Mouse (Mus musculus) T-helper 1 cell (primary cell): Measurements from ENCODE around the gene Alyref2.

Experiments
- in situ Hi-C: fragments of 300-600 bp; cut with MboI, MseI; formaldehyde crosslinking; loops from one replicate; pipeline ENCODE4 v1.15.1; 2025; ENCODE audit warnings: high pct_unique_total_duplicates

Alyref2 gene

DNA sequence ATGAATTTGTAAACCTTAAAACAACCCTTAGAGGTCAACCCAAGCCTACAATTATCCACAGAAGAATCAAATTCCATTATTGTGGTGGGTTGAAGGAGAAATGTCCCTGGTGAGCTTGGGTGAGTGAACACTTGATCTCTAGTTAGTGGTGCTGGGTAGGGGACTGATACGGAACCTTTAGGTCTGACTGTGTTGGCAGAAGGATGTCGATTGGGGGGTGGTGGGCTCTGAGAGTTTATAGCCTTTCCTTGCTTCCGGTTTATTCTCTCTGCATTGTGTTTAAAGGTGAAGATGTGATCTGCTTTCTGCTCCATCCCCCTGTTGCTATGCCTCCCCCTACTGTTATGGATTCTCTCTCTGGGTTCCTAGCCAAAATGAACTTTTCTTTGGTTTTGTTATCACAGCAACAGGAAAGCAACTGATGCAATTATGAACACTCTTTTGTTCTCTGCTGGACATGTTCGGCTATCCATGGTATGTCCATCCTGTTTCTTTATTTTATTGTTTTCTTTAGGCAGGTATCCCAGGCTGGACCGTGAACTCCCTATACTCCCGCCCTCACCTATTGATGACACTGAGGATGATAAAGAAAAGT is 2.2 kb upstream of the Alyref2 start:
- in situ Hi-C loops = no loop called here

DNA sequence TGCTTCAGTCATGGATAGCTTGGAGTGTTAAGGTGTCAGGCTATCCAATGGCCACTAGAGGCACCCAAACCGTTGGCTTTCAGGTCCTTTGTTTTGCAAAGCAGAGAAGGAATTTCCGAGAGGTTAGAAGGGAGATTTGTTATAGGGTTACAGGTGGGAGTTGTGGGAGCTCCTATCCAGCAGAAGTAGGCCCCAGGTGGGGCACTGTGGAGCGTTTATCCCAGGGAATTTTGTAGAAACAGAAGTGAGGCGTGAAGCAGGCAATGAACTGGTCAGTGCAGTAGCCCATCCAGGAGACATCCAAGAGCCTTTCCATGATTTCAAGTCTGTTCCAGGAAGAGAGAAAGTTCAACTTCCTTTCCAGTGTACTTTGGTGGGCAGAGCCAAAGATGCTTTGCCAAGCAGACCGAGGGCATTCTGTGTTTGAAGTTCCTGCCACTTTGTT is 1.6 kb upstream of the Alyref2 start:
- in situ Hi-C loops = no loop called here

DNA sequence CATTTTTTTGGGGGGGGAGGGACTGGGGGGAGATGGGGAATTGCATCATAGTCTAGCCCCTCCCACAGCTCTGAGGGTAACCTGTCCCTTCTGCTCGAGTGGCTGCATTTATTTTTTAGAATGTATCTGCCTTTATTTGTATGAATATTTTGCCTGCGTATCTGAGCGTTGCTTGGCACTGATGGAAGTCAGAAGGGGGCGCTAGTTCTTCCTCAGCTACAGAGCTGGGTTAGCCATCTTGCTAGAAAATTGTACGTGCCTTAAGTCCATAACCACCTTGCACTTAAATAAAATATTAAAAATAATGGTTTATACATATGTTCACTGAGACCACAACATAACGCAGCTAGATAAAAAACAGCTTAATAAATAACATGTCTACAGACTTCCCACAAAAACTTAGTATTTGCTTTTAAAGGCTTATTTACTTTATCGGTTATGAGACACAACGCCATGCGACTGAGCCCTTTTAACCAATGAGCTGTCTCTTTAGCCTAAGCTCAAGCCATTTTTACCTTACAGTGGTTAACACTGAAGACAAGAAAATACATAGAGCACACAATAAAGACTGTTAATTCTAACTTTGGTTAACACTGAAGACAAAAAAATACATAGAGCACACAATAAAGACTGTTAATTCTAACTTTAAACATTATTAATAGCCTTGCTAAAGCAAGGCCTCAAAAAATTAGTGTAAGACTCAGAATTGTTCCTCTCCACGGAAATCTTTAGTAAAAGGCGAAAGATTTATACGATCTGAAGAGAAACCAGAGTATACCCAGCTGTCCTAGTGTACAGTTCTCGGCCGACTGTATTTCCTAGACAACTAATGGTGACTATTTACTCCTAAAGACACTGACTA is 659 bp upstream of the Alyref2 start:
- in situ Hi-C loops = no loop called here

DNA sequence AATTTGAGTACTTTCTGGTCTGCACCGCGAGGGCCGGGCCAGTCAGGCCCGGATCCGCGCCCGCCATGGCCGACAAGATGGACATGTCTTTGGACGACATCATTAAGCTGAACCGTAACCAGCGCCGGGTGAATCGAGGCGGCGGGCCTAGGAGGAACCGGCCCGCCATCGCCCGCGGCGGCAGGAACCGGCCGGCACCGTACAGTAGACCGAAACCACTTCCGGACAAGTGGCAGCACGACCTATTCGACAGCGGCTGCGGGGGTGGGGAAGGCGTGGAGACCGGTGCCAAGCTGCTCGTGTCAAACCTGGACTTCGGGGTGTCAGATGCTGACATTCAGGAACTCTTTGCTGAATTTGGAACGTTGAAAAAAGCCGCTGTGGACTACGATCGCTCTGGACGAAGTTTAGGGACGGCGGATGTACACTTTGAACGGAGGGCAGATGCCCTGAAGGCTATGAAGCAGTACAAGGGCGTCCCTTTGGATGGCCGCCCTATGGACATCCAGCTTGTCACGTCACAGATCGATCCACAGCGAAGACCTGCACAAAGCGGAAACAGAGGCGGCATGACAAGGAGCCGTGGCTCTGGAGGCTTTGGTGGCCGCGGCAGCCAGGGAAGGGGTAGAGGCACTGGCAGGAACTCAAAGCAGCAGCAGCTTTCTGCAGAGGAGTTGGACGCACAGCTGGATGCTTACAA is 464 bp downstream of the Alyref2 start:
- in situ Hi-C loops = no loop called here

DNA sequence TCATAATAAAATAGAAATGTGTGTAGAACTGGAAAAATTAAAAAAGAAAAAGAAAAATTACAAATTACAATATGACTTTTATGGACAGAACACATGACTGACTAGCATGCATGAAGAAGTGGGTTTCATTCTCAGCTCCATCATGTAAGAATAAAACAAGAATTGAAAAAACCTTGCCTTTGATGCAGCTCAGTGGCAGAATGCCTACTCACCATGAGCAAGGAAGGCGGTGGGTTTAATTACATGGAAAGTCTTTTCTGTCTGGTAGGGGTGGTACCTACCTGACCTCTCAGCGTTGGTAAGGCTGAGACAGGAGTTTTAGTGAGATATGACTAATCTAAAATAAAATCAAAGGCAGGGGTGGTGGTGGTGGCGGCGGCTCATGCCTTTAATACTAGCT is 1.3 kb downstream of the Alyref2 start:
- in situ Hi-C loops = no loop called here

DNA sequence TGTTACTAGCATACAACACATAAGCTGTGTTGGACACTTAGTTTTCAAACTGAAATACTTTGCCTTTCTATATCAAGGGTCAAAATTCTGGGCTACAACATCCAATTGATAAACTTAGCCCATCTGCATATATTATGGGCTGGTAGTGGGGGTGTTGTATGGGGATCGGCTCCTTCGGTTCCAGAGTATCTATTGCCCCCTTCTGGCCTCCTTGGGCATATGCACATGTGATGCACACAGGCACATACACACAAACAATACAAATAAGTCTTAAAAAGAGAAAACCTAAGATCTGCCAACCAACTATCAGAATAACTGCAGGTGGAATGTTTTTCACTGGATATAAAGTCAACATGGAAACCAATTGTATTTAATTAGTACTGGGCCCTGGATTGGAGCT is 10.0 kb downstream of the Alyref2 start:
- in situ Hi-C loops = no loop called here

DNA sequence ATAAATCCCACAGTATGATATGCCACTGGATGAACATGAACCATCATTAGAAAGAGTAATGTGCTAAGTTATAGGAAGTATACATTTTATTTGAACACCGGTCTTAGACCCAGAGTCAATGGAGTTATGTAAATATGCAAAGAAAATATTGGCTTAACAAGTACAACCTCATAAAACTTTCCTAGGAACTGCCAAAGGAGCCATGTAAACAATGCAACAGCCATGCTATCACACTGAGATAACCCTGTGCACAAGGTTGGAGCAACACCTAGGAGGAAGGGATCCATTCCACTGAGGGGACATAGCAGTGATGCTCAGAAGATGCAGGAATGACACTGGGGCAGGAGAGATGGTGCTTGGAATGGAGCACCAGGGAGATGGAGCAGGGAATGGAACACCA is 10.5 kb downstream of the Alyref2 start:
- in situ Hi-C loops = no loop called here

DNA sequence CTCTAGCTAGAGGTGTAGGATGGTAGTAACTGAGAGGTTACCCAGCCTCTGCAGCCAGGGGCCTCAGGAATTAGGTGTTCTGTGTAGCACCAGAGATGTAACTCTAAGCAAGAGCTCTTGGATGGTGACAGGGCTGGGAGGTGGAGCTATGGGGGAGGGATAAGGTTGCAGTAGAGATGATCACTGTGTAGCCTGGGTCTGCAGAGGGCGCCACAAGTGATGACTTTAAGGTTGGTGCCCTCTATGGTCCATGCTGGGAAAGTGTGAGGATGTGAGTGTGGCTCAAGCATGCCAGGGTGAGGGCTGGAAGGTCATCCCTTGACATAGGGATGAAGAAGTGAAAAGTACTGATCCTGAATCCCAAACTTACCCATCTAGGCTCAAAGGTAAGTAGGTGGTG is 11.8 kb downstream of the Alyref2 start:
- in situ Hi-C loops = no loop called here

DNA sequence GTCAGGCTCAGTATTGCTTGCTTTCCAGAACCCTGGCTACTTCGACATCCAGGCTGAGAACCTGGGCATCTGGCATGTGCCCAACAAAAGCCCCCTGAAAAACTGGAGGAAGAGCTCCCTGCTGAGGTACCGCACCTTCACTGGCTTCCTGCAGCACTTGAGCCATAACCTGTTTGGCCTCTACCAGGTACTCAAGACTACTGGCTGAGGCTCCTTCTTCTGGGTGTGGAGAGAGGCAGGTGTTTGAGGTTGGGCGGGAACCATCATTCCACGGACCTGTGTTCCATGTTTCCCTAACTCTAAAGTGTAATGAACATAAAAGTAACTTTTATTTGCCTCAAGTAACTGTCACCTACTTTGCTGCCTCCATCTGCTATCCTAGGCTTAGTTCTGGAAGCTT is 12.3 kb downstream of the Alyref2 start:
- in situ Hi-C loops = no loop called here

DNA sequence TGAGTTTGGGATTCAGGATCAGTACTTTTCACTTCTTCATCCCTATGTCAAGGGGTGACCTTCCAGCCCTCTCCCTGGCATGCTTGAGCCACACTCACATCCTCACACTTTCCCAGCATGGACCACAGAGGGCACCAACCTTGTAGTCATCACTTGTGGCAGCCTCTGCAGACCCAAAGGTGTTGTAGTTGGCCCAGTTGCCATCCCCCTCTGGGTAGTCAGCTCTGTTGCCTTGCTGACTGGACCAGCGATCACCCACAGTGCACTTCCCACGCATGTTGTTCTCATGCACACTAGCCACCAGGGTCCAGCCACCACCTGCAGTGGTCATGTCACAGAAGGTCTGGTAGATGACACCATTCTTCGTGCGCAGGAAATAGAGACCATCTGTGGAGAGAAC is 28.1 kb downstream of the Alyref2 start:
- in situ Hi-C loops = no loop called here

DNA sequence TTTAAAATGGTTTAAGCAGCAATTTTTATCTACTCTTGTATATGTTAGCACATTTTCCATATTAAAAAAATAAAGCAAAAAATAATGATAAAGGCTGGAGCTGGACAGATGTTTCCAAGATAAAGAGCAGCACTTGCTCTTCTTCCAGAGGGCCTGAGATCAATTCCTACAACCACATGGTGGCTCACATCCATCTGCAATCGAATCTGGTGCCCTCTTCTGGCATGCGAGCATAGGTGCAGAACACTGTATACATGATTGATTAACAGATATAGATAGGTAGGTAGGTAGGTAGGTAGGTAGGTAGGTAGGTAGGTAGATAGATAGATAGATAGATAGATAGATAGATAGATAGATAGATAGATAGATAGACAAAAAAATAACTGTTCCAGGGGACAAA is 29.6 kb downstream of the Alyref2 start:
- in situ Hi-C loops = no loop called here

DNA sequence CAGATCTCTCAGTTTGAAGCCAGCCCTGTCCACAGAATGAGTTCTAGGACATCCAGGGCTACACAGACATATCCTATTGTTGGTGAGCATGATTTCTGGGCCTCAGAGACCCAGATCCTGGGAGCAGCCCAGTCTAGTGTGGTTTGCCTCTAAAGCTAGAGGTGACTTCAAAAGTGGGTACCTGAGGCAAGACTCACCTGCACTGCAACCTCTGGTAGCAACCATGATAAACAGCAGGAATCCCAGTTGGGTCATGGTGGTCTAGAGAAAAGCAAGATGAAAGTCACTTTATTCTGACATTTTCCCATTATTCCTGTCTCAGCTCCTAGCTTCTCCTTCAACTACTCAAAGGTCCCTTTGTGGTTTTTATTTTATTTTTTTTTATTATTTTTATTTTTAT is 31.3 kb downstream of the Alyref2 start:
- in situ Hi-C loops = no loop called here

DNA sequence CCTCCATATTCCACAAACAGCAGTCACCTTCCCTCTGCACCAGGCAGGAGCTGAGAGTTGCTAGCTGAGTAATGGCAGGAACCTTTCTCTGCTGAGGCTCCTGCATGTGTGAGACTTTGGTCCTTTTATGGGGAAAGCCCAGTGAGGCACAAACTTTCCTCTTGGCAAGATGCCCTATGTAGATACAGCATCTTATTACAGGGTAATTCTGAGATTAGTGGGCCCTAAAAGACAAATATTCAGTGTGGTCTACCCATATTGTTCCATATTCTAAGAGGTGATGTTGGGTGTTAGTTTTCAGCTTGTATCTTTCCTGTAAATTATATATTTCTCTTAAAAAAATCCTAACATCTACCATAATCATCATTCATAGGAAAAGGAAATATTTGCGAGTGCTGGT is 31.9 kb downstream of the Alyref2 start, which contains the start of gene Itln1:
Gene Itln1 (minus strand): TSS at position 101 of the 400 bp plus-strand sequence.
- in situ Hi-C loops = no loop called here

DNA sequence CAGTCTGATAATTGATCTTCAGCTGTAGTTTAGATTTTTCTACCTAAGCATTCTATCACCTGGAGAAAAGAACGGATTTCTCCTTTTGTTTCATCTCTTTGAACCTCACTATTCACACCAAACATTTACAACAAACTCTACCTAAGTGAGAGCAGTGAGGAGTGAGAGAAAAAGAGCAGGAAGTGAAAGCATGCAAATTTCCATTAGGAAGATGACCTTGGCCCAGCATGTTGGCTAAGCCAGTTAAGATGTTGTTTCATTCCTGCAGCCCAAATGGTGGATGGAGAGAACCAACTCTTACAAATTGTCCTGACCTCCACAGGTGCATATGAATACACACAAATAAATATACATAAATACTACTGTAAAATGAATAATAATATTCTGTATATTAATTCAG is 37.4 kb downstream of the Alyref2 start:
- in situ Hi-C loops = no loop called here

DNA sequence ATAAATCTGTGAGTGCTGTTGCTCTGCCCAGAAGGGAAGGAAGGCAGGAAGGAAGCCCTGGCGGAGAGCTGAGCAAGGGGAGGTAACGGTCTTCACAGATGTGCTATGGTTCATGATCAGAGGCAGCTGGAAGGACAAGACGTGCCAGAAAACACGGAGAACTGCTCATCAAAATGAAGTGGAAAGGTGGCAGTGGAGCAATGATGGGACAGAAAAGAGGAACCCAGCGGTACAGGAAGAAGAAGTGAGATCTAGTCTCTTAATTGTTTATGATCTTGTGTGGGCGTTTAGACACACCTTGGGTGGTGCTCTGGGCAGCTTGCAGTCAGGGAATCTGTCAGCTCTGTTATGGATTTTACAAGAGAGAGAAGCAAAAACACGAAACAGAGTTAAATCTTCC is 48.0 kb downstream of the Alyref2 start:
- in situ Hi-C loops = no loop called here

DNA sequence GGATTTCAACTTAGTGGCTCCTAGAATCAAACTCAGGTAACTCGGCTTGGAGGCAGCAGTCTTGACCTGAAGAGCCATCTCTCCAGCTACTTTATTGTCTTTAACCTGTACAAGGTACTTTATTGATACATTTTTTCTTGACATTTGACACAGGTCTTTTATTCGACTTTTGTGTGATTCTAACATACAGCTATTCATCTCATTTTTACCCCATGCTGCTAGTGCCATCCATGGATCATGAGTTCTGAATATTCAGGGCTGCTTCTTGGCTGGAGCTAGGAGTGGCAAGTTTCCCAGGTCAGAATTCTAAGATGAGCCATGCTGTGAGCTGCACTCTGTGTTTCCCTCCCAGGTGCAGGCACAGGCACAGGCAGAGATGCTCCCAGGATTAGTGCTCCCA is 49.0 kb downstream of the Alyref2 start:
- in situ Hi-C loops = no loop called here

DNA sequence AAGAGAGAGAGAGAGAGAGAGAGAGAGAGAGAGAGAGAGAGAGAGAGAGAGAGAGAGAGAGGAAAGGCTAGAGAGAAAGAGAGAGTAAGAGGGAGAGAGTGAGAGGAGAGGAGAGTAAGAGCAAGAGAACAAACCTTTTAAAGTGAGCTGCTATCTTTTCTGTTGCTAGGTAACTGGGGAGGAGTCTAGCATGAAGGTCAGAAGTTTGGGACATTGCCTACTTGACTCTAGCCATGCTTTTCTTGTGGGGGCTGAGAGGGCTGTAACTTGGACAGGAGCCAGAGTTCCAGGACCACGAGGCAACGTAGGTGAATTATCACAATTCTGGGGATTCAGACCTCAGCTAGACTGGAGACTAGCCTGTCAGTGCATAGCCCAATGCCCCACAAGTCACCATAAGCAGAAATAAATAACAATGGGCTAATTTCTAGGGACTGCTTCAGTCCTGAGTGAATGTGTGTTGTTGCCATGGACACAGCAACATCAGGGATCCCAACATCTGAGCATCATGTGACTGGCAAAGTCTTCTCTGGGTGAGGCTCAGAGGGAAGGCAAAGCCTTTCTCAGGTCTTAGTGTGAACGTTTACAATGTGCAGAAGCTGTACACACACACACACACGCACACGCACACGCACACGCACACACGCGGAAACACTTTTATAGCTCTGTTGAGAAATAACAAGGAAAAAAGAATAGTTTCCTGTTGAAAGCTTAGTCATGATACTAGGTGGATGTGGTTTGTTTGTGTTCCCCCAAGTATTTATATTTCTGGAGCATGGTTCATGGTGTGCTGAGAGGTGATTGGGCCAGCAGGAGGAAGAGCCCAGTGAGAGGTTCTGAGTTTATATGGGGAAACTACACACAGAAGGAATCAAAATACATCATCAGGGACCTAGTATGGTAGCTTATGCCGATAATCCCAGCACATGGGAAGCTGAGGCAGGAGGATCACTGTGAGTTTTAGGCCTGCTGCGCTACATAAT is 50.4 kb downstream of the Alyref2 start:
- in situ Hi-C loops = no loop called here
